Mouse (Mus musculus): ENCODE data around the gene Abhd11. TPM values are rescaled to one million over a fixed set of nuclear protein-coding genes. Genes with fewer than 3 reads are reported as not detected.

The Abhd11 gene
- polyA plus RNA-seq, 1 experiment from 2014 or later: 41.2 TPM

- no peak overlapping the region for H3K9ac ChIP-seq (ENCODE audit: low read length)
- no peaks in the 10 kb centered on the region for H3K9me3 ChIP-seq (ENCODE audit: control insufficient read depth, low read length)
- H3K36me3 ChIP-seq (ENCODE audit: control insufficient read depth, insufficient read depth, low read length): no peaks in the 10 kb centered on the region
- H3K4me2 ChIP-seq: no peak overlapping the region
- WGBS: 5% methylated on average over 15 of the region's 16 CpGs
- peaks cover 24% of the 10 kb centered on the region for H3K4me1 ChIP-seq (ENCODE audit: control insufficient read depth, insufficient read depth, low read length)
- H3K27me3 ChIP-seq (ENCODE audit: control insufficient read depth, insufficient read depth, low read length): no peaks in the 10 kb centered on the region
- no peak overlapping the region for H3K4me3 ChIP-seq (ENCODE audit: low read depth, low read length)
- DNase-seq (ENCODE audit: low spot score, missing footprints) (peak; percentile 97), ATAC-seq (ENCODE audit: low FRiP score) (no peak)
- no peak overlapping the region for H3K27ac ChIP-seq (ENCODE audit: low read depth, low read length)
Observed at GRCm38 (mm10) chr5:135012671-135013441, 3.9 kb downstream of the Abhd11 start.

DNA sequence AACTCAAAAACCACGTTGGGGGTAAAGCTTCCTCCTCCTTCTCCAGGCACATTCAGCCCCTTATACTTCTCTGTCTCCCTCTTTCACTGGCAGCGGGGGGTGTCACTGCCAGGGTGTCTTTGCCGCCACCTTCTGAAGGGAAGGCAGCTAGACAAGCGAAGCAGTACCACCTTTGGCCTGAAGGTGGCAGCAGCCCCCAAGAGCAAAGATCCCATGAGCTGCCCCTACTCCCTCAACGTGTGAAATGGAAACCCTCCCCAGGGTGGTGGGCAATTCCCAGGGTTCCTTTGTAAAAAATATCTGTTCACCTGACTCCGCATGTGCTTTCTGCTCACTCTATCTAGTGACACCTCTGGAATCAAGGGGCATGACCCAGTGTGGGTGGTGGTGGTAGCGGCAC is 6.5 kb downstream of the Abhd11 start:
- H3K9ac ChIP-seq (ENCODE audit: low read length): no peak overlapping the region
- DNase-seq (ENCODE audit: low spot score, missing footprints): peak; percentile 99
- no peaks in the 10 kb centered on the region for H3K36me3 ChIP-seq (ENCODE audit: control insufficient read depth, insufficient read depth, low read length)
- H3K27me3 ChIP-seq (ENCODE audit: control insufficient read depth, insufficient read depth, low read length): no peaks in the 10 kb centered on the region
- H3K4me3 ChIP-seq (ENCODE audit: low read depth, low read length): no peak overlapping the region
- H3K4me2 ChIP-seq: no peak overlapping the region
- H3K9me3 ChIP-seq (ENCODE audit: control insufficient read depth, low read length): no peaks in the 10 kb centered on the region
- no peak; the same call in 1 of the 2 replicates for ATAC-seq (ENCODE audit: low FRiP score)
- 14% methylated on average over 7 of the region's 7 CpGs for WGBS
- no peak overlapping the region for H3K27ac ChIP-seq (ENCODE audit: low read depth, low read length)
- H3K4me1 ChIP-seq (ENCODE audit: control insufficient read depth, insufficient read depth, low read length): peaks cover 14% of the 10 kb centered on the region

- Histone ChIP-seq H3K9ac (ENCODE audit: low read length) (no peak overlapping the region), H3K4me1 (ENCODE audit: control insufficient read depth, insufficient read depth, low read length) (peaks cover 7% of the 10 kb centered on the region; the same call in 1 of the 2 replicates), H3K4me2 (no peak overlapping the region), H3K4me3 (ENCODE audit: low read depth, low read length) (no peak overlapping the region), H3K9me3 (ENCODE audit: control insufficient read depth, low read length) (no peaks in the 10 kb centered on the region), H3K36me3 (ENCODE audit: control insufficient read depth, insufficient read depth, low read length) (no peaks in the 10 kb centered on the region), H3K27ac (ENCODE audit: low read depth, low read length) (no peak overlapping the region), H3K27me3 (ENCODE audit: control insufficient read depth, insufficient read depth, low read length) (no peaks in the 10 kb centered on the region)
- no peak for DNase-seq (ENCODE audit: low spot score, missing footprints)
- WGBS: 56% methylated on average over 4 of the region's 4 CpGs
- no peak for ATAC-seq (ENCODE audit: low FRiP score)
Observed at GRCm38 (mm10) chr5:135016224-135016759, 7.3 kb downstream of the Abhd11 start.

GRCm38 (mm10) chr5:135021814-135022213 is 12.9 kb downstream of the Abhd11 start:
- no peaks in the 10 kb centered on the region for H3K36me3 ChIP-seq (ENCODE audit: control insufficient read depth, insufficient read depth, low read length)
- 84% methylated on average over 6 of the region's 6 CpGs for WGBS
- H3K27me3 ChIP-seq (ENCODE audit: control insufficient read depth, insufficient read depth, low read length): no peaks in the 10 kb centered on the region
- H3K9ac ChIP-seq (ENCODE audit: low read length): no peak overlapping the region
- H3K4me1 ChIP-seq (ENCODE audit: control insufficient read depth, insufficient read depth, low read length): peaks cover 5% of the 10 kb centered on the region; the same call in 1 of the 2 replicates
- ATAC-seq (ENCODE audit: low FRiP score) (no peak), DNase-seq (ENCODE audit: low spot score, missing footprints) (no peak)
- H3K4me2 ChIP-seq: no peak overlapping the region
- no peak overlapping the region for H3K27ac ChIP-seq (ENCODE audit: low read depth, low read length)
- H3K9me3 ChIP-seq (ENCODE audit: control insufficient read depth, low read length): no peaks in the 10 kb centered on the region
- H3K4me3 ChIP-seq (ENCODE audit: low read depth, low read length): no peak overlapping the region

- Histone ChIP-seq H3K27ac (ENCODE audit: low read depth, low read length) (no peak within 1 kb of the TSS; the same call in 1 of the 2 replicates), H3K4me1 (ENCODE audit: control insufficient read depth, insufficient read depth, low read length) (peaks cover 5% of the 10 kb centered on the region; the same call in 1 of the 2 replicates), H3K4me3 (ENCODE audit: low read depth, low read length) (peak within 1 kb of the TSS; percentile 68), H3K9me3 (ENCODE audit: control insufficient read depth, low read length) (no peaks in the 10 kb centered on the region), H3K4me2 (peak within 1 kb of the TSS; percentile 94), H3K36me3 (ENCODE audit: control insufficient read depth, insufficient read depth, low read length) (no peaks in the 10 kb centered on the region), H3K9ac (ENCODE audit: low read length) (peak within 1 kb of the TSS; percentile 73), H3K27me3 (ENCODE audit: control insufficient read depth, insufficient read depth, low read length) (no peaks in the 10 kb centered on the region)
- DNase-seq (ENCODE audit: low spot score, missing footprints) (peak; percentile 98), ATAC-seq (ENCODE audit: low FRiP score) (peak; percentile 95)
- WGBS: 1% methylated on average over 61 of the region's 61 CpGs
Observed at GRCm38 (mm10) chr5:135023344-135024173, 14.6 kb downstream of the Abhd11 start, which contains the start of gene Stx1a. Gene Stx1a, plus strand, starts transcription at chr5:135023482.

DNA sequence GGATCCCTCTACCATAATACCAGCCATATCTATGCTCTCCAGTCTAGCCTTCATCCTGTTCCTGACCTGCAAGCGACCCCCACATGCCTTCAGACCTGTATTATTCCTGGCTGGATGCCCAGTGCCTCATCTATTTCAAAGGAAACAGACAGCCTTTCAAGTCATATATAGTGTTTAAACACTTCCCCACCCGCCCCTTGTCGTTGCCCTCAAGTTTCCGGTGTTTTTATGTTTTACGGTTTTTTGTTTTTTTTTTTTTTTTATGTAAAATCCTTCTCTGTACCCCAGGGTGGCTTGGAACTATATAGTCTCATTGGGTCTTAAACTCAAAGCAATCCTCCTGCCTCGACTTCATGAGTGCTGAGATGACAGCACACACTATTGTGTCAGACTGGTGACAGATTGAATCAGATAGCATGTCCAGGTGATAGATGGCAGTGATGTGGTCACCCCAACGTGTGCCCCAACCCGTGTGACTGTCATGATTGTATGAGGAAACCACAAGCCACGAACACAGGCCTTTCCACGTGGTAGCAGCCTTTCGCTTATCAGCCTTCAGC is 15.8 kb downstream of the Abhd11 start:
- ATAC-seq (ENCODE audit: low FRiP score) (no peak), DNase-seq (ENCODE audit: low spot score, missing footprints) (no peak)
- peaks cover 5% of the 10 kb centered on the region; the same call in 1 of the 2 replicates for H3K4me1 ChIP-seq (ENCODE audit: control insufficient read depth, insufficient read depth, low read length)
- no peak overlapping the region for H3K4me2 ChIP-seq
- H3K9ac ChIP-seq (ENCODE audit: low read length): no peak overlapping the region
- no peak overlapping the region for H3K4me3 ChIP-seq (ENCODE audit: low read depth, low read length)
- H3K9me3 ChIP-seq (ENCODE audit: control insufficient read depth, low read length): no peaks in the 10 kb centered on the region
- 76% methylated on average over 11 of the region's 11 CpGs for WGBS
- no peak overlapping the region for H3K27ac ChIP-seq (ENCODE audit: low read depth, low read length)
- no peaks in the 10 kb centered on the region for H3K36me3 ChIP-seq (ENCODE audit: control insufficient read depth, insufficient read depth, low read length)
- no peaks in the 10 kb centered on the region for H3K27me3 ChIP-seq (ENCODE audit: control insufficient read depth, insufficient read depth, low read length)

GRCm38 (mm10) chr5:135025899-135026298 is 16.9 kb downstream of the Abhd11 start:
- H3K36me3 ChIP-seq (ENCODE audit: control insufficient read depth, insufficient read depth, low read length): no peaks in the 10 kb centered on the region
- H3K27ac ChIP-seq (ENCODE audit: low read depth, low read length): no peak overlapping the region
- DNase-seq (ENCODE audit: low spot score, missing footprints): no peak
- no peaks in the 10 kb centered on the region for H3K9me3 ChIP-seq (ENCODE audit: control insufficient read depth, low read length)
- no peak for ATAC-seq (ENCODE audit: low FRiP score)
- H3K4me1 ChIP-seq (ENCODE audit: control insufficient read depth, insufficient read depth, low read length): peaks cover 5% of the 10 kb centered on the region; the same call in 1 of the 2 replicates
- H3K9ac ChIP-seq (ENCODE audit: low read length): no peak overlapping the region
- H3K4me3 ChIP-seq (ENCODE audit: low read depth, low read length): no peak overlapping the region
- H3K27me3 ChIP-seq (ENCODE audit: control insufficient read depth, insufficient read depth, low read length): no peaks in the 10 kb centered on the region
- no peak overlapping the region for H3K4me2 ChIP-seq
- WGBS: 21% methylated on average over 7 of the region's 7 CpGs

DNA sequence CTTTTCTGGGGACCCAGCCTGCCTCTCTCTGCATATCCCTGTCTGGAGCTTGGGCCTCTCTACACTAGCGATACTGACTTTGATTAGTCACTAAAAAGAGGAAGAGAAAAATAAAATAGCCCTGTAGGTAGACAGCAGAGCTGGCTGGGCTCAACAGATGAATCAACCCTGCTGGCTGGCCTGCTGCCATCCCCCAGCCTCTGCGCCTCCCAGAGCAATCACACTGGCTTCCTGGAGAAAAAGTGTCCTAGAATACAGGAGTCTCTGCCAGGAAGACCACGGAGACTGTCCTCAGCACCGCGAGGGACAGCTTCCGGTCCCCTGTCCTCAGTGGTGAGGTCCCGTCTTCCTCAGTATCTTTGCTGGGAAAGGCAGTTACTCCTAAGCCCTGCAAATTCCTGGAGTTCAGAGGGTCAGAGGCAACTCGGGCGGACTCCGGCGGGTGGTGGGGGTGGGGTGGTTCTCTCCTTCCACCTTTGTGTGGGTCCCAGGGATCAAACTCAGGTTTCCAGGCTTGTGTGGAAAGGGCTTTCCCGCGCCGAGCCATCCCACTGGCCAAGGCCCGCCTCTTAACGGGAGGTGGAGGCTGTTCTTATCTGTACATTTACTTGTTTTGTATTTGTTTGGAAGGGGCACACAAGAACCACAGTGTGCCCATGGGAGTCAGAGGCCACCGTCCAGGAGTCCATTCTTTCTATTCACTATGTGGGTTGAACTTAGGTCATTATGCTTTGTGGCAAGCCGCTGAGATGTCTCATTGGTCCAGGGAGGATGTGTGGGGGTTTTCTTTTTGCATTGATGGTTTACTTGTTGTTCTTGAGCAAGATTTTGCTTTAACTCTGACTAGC is 20.3 kb downstream of the Abhd11 start:
- Histone ChIP-seq H3K4me2 (no peak overlapping the region), H3K9ac (ENCODE audit: low read length) (no peak overlapping the region; the same call in 1 of the 2 replicates), H3K9me3 (ENCODE audit: control insufficient read depth, low read length) (no peaks in the 10 kb centered on the region; the same call in 1 of the 2 replicates), H3K4me1 (ENCODE audit: control insufficient read depth, insufficient read depth, low read length) (peaks cover 1% of the 10 kb centered on the region; the same call in 1 of the 2 replicates), H3K36me3 (ENCODE audit: control insufficient read depth, insufficient read depth, low read length) (no peaks in the 10 kb centered on the region), H3K4me3 (ENCODE audit: low read depth, low read length) (no peak overlapping the region), H3K27ac (ENCODE audit: low read depth, low read length) (no peak overlapping the region), H3K27me3 (ENCODE audit: control insufficient read depth, insufficient read depth, low read length) (no peaks in the 10 kb centered on the region)
- no peak for ATAC-seq (ENCODE audit: low FRiP score)
- no peak for DNase-seq (ENCODE audit: low spot score, missing footprints)
- 68% methylated on average over 18 of the region's 18 CpGs for WGBS

Measured in midbrain, embryonic 11.5 days (tissue).